Mouse (Mus musculus) limb, embryonic 11.5 days (tissue): ENCODE results near the gene Ap5b1. TPM values are rescaled to one million over a fixed set of nuclear protein-coding genes. Genes with fewer than 3 reads are reported as not detected.

Experiments used
- ATAC-seq: fragments of 200-750 bp; cut with Nextera tagmentation; 2 replicates; pipeline ENCODE4 v1.8.0; 2017; ENCODE audit warnings: low read depth; ENCODE audit not compliant: insufficient number of reproducible peaks, low FRiP score, low TSS enrichment
- DNase-seq: peaks from one replicate; pipeline ENCODE4 v3.0.0-alpha.2; 2015; ENCODE audit warnings: low spot score
- H3K27ac ChIP-seq: fragments of 300-500 bp; sonication (generic); replicated peaks from 2 replicates; pipeline ENCODE4 v1.5.1; 2014; ENCODE audit warnings: low read depth, mild to moderate bottlenecking, low read length
- H3K27me3 ChIP-seq: fragments of 300-500 bp; sonication (generic); 2 replicates; pipeline ENCODE4 v1.6.1; 2014; ENCODE audit warnings: mild to moderate bottlenecking, low read length, mixed read lengths; ENCODE audit not compliant: control insufficient read depth, insufficient read depth
- H3K36me3 ChIP-seq: fragments of 300-500 bp; sonication (generic); 2 replicates; pipeline ENCODE4 v1.6.1; 2014; ENCODE audit warnings: mild to moderate bottlenecking, low read length, moderate library complexity, mixed read lengths; ENCODE audit not compliant: control insufficient read depth, insufficient read depth
- H3K4me1 ChIP-seq: fragments of 300-500 bp; sonication (generic); 2 replicates; pipeline ENCODE4 v1.6.1; 2014; ENCODE audit warnings: low read length, mixed read lengths; ENCODE audit not compliant: control insufficient read depth, insufficient read depth
- H3K4me2 ChIP-seq: fragments of 300-500 bp; sonication (generic); 2 replicates; pipeline ENCODE4 v1.6.1; 2014; ENCODE audit warnings: low read depth, mild to moderate bottlenecking, moderate library complexity; ENCODE audit not compliant: severe bottlenecking
- H3K4me3 ChIP-seq: fragments of 300-500 bp; sonication (generic); 2 replicates; pipeline ENCODE4 v1.5.1; 2014; ENCODE audit warnings: low read depth, low read length
- H3K9ac ChIP-seq: fragments of 300-500 bp; sonication (generic); 2 replicates; pipeline ENCODE4 v1.6.1; 2014; ENCODE audit warnings: mild to moderate bottlenecking, low read length
- H3K9me3 ChIP-seq: fragments of 300-500 bp; sonication (generic); 2 replicates; pipeline ENCODE4 v1.6.1; 2016; ENCODE audit warnings: low read length; ENCODE audit not compliant: control insufficient read depth
- WGBS: fragments of 180-500 bp; shearing (Covaris S2); extraction: QIAGEN DNeasy Blood & Tissue Kit; methylation state at CpG from one replicate; pipeline ENCODE4 v1.1.7; 2014; 5-methylcytosine and 5-hydroxymethylcytosine counted together
- polyA plus RNA-seq: library from polyadenylated mRNA; unstranded; fragments of >200 nt; fragmentation: Nextera tagmentation; extraction: Ambion mirVana; gene quantifications from 2 replicates; pipeline ENCODE4 v1.2.1, GENCODE M21; 2014

The Ap5b1 gene
- polyA plus RNA-seq, 1 experiment from 2014 or later = 1.2 TPM

- no peak for DNase-seq
- Histone ChIP-seq H3K4me3 (no peak overlapping the region), H3K27me3 (no peaks in the 10 kb centered on the region), H3K27ac (no peak overlapping the region), H3K36me3 (no peaks in the 10 kb centered on the region), H3K9ac (no peak overlapping the region), H3K9me3 (no peaks in the 10 kb centered on the region), H3K4me1 (no peaks in the 10 kb centered on the region), H3K4me2 (no peak overlapping the region)
- 88% methylated on average over 6 of the region's 6 CpGs for WGBS
- ATAC-seq = no peak
Measured at GRCm38 (mm10) chr19:5591888-5592287, 24.1 kb downstream of the Ap5b1 start.

- Histone ChIP-seq H3K27me3 (no peaks in the 10 kb centered on the region), H3K9me3 (no peaks in the 10 kb centered on the region), H3K4me2 (no peak overlapping the region), H3K36me3 (peaks cover 3% of the 10 kb centered on the region; the same call in 1 of the 2 replicates), H3K4me3 (no peak overlapping the region), H3K9ac (no peak overlapping the region), H3K4me1 (peaks cover 8% of the 10 kb centered on the region), H3K27ac (no peak overlapping the region)
- DNase-seq (no peak), ATAC-seq (no peak)
- WGBS = 82% methylated on average over 4 of the region's 4 CpGs
Measured at GRCm38 (mm10) chr19:5599224-5599623, 31.4 kb downstream of the Ap5b1 start.

- peak; percentile 83 for ATAC-seq
- under 1% methylated on average over 59 of the region's 64 CpGs for WGBS
- Histone ChIP-seq H3K4me2 (peak within 1 kb of the TSS; percentile 84), H3K27me3 (no peaks in the 10 kb centered on the region), H3K9me3 (no peaks in the 10 kb centered on the region), H3K9ac (peak within 1 kb of the TSS; percentile 90), H3K4me1 (peaks cover 8% of the 10 kb centered on the region), H3K36me3 (peaks cover 22% of the 10 kb centered on the region), H3K4me3 (peak within 1 kb of the TSS; percentile 94), H3K27ac (peak within 1 kb of the TSS; percentile 49; the same call in 1 of the 2 replicates)
- peak; percentile 84 for DNase-seq
Measured at GRCm38 (mm10) chr19:5601752-5602541, 34.1 kb downstream of the Ap5b1 start, which contains the start of gene Rnaseh2c. TSS of gene Rnaseh2c (plus strand) at chr19:5601873.

- DNase-seq (no peak), ATAC-seq (no peak)
- H3K36me3 ChIP-seq = peaks cover 32% of the 10 kb centered on the region
- H3K4me3 ChIP-seq = 0 out of 2 replicates have a peak overlapping the region, but pooled peaks have one; percentile 8
- H3K27ac ChIP-seq = no peak overlapping the region
- H3K9ac ChIP-seq = no peak overlapping the region
- H3K4me2 ChIP-seq = no peak overlapping the region
- no peaks in the 10 kb centered on the region for H3K9me3 ChIP-seq
- peaks cover 8% of the 10 kb centered on the region for H3K4me1 ChIP-seq
- no peaks in the 10 kb centered on the region for H3K27me3 ChIP-seq
- 87% methylated on average over 7 of the region's 7 CpGs for WGBS
Measured at GRCm38 (mm10) chr19:5603664-5604063, 35.8 kb downstream of the Ap5b1 start.

GRCm38 (mm10) chr19:5605126-5605525, 37.3 kb downstream of the Ap5b1 start:
- WGBS = 91% methylated on average over 7 of the region's 7 CpGs
- Histone ChIP-seq H3K36me3 (peaks cover 33% of the 10 kb centered on the region), H3K27ac (no peak overlapping the region), H3K4me1 (peaks cover 13% of the 10 kb centered on the region), H3K4me3 (no peak overlapping the region), H3K27me3 (no peaks in the 10 kb centered on the region), H3K4me2 (no peak overlapping the region), H3K9ac (no peak overlapping the region), H3K9me3 (no peaks in the 10 kb centered on the region)
- DNase-seq = no peak
- no peak for ATAC-seq

GRCm38 (mm10) chr19:5606196-5606595, 38.4 kb downstream of the Ap5b1 start:
- ATAC-seq = no peak
- H3K4me3 ChIP-seq = no peak overlapping the region
- WGBS = 84% methylated on average over 8 of the region's 8 CpGs

GRCm38 (mm10) chr19:5607705-5608410, 40.0 kb downstream of the Ap5b1 start:
- H3K27ac ChIP-seq = no peak overlapping the region

More at GRCm38 (mm10) chr19:5606196-5606595, 38.4 kb downstream of the Ap5b1 start:
- H3K4me2 ChIP-seq = no peak overlapping the region
- no peaks in the 10 kb centered on the region for H3K9me3 ChIP-seq
- no peak for DNase-seq
- H3K9ac ChIP-seq = no peak overlapping the region
- H3K36me3 ChIP-seq = peaks cover 33% of the 10 kb centered on the region
- H3K27ac ChIP-seq = no peak overlapping the region
- peaks cover 16% of the 10 kb centered on the region for H3K4me1 ChIP-seq
- H3K27me3 ChIP-seq = no peaks in the 10 kb centered on the region

GRCm38 (mm10) chr19:5608707-5609106, 40.9 kb downstream of the Ap5b1 start:
- Histone ChIP-seq H3K4me2 (peak overlapping the region; percentile 74), H3K4me3 (no peak overlapping the region), H3K36me3 (peaks cover 33% of the 10 kb centered on the region), H3K4me1 (peaks cover 8% of the 10 kb centered on the region; the same call in 1 of the 2 replicates), H3K9me3 (no peaks in the 10 kb centered on the region), H3K27me3 (no peaks in the 10 kb centered on the region), H3K9ac (no peak overlapping the region; the same call in 1 of the 2 replicates), H3K27ac (no peak overlapping the region)
- WGBS = 95% methylated on average over 13 of the region's 13 CpGs
- DNase-seq (no peak), ATAC-seq (no peak)

More at GRCm38 (mm10) chr19:5607705-5608410, 40.0 kb downstream of the Ap5b1 start:
- Histone ChIP-seq H3K9ac (no peak overlapping the region), H3K4me3 (no peak overlapping the region), H3K9me3 (no peaks in the 10 kb centered on the region), H3K36me3 (peaks cover 33% of the 10 kb centered on the region), H3K4me1 (peaks cover 13% of the 10 kb centered on the region), H3K27me3 (no peaks in the 10 kb centered on the region), H3K4me2 (no peak overlapping the region)
- WGBS = 97% methylated on average over 26 of the region's 26 CpGs
- ATAC-seq = no peak
- DNase-seq = no peak
